Mouse (Mus musculus) cerebral cortex, adult 2 months (tissue): Measurements from ENCODE around the gene Gadd45gip1.

Experiments used
- WGBS: fragments of 180-500 bp; shearing (Covaris S2); methylation state at CpG from one replicate; pipeline ENCODE4 v1.1.7; 2018; 5-methylcytosine and 5-hydroxymethylcytosine counted together

Gadd45gip1 gene

DNA sequence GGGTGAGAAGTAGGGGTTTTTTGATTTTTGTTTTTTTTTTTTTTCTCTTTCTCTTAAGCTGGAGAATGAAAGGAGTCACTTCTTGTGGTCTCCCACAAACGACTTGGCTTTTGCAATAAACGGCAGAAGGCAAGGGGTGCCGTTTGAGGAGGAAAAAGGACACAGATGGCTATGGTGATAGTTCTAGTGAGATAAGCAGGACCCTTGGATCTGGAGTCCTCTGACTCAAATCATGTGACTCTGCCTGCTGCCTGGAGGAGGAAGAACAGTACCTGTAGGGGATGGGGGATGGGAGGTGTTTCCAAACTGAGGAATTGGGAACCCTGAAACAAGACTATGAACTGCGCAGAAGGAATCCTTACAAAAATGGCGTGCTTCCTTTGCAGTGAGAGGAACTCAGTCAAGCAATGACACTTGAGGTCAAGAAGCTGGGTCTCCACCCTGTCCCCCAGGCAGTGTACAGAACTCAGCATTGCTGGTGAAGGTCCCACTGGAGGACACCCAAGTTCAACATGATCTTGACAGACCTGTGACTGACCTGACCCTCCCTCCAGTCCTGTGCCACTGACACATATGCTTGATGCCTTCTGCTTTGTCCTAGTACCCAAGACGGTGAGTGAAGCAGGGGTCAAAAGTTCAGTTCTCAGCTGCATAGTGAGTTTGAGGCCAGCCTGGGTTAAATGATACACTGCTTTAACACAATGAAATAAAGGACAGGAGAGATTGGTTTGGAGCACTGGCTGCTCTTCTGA lies 16.5 kb downstream of the Gadd45gip1 start:
- WGBS = 36% methylated on average over 6 of the region's 6 CpGs

DNA sequence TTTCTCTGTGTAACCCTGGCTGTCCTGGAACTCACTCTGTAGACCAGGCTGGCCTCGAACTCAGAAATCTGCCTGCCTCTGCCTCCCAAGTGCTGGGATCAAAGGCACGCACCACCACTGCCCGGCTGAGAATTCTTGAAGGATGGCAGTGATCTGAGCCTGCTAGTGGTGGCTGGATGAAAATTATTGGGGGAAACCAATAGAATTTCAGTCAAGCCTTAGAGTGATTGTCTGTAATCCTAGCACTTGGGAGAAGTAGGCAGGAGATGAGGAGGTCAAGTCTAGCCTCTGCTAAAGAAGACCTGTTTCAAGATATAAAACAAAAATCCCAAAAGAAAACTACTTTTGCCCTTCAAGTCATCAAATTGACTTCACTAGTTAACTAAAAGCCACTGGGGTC lies 25.1 kb downstream of the Gadd45gip1 start:
- 92% methylated on average over 3 of the region's 3 CpGs for WGBS

DNA sequence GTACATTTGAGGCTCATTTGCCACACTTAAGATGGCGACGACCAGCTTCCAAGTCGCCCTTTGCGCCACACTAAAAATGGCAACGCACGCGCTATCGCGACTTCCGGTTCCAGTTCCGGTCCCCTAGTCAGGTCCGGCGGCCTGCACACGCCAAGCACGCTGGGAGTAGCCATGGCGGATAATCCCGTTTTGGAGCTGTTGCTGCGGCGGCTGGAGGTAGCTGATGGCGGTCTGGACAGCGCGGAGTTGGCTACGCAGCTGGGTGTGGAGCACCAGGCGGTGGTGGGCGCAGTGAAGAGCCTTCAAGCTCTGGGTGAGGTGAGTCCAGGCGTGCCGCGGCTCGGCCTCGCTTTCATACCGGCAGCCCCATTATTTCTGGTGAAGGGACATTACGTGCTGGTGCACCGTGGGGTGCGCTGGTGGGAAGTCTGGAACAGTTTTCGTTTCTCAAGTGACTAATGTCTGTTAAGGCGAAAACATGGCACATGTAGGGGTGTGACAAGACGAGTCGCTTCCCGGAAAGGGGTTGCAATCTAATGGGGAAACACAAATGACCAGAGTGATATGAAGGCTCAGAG lies 25.6 kb downstream of the Gadd45gip1 start, which contains the start of gene Farsa:
Gene Farsa (plus strand): TSS at position 126 of the 578 bp plus-strand sequence.
- under 1% methylated on average over 39 of the region's 39 CpGs for WGBS

- 10% methylated on average over 46 of the region's 46 CpGs for WGBS
These were observed 40.3 kb downstream of the Gadd45gip1 start, which contains the start of gene Syce2 for GRCm38 (mm10) chr8:84871376-84872308. TSS of gene Syce2 (plus strand) at chr8:84872111.

- WGBS = 5% methylated on average over 54 of the region's 54 CpGs
These were observed 41.1 kb downstream of the Gadd45gip1 start for GRCm38 (mm10) chr8:84872309-84872965.

- 90% methylated on average over 4 of the region's 4 CpGs for WGBS
These were observed 41.7 kb downstream of the Gadd45gip1 start for GRCm38 (mm10) chr8:84873016-84873415.

GRCm38 (mm10) chr8:84874339-84874738 lies 43.0 kb downstream of the Gadd45gip1 start:
- 95% methylated on average over 3 of the region's 3 CpGs for WGBS

GRCm38 (mm10) chr8:84877297-84878035 lies 46.1 kb downstream of the Gadd45gip1 start:
- WGBS = 70% methylated on average over 3 of the region's 3 CpGs

- 89% methylated on average over 1 of the region's 1 CpGs for WGBS
These were observed 47.6 kb downstream of the Gadd45gip1 start for GRCm38 (mm10) chr8:84878915-84879314.

GRCm38 (mm10) chr8:84884728-84885127 lies 53.4 kb downstream of the Gadd45gip1 start:
- 85% methylated on average over 4 of the region's 4 CpGs for WGBS
